Mouse (Mus musculus): ENCODE measurements around the gene Thbs2.
"Not testable (repeated sequence)": the region's sequence is repeated elsewhere in the genome, so short reads cannot be mapped to it uniquely, and the experiment has no call there.

The Thbs2 gene

GRCm38 (mm10) chr17:14624433-14624832 lies 69.6 kb downstream of the Thbs2 start:
- no peak for DNase-seq

GRCm38 (mm10) chr17:14621006-14621405 lies 73.0 kb downstream of the Thbs2 start:
- DNase-seq: not testable (repeated sequence)

GRCm38 (mm10) chr17:14620037-14620436 lies 74.0 kb downstream of the Thbs2 start:
- no peak for DNase-seq

GRCm38 (mm10) chr17:14619038-14619437 lies 75.0 kb downstream of the Thbs2 start:
- DNase-seq: no peak
